Mouse (Mus musculus): ENCODE measurements around the gene Ada. TPM values are rescaled to one million over a fixed set of nuclear protein-coding genes. Genes with fewer than 3 reads are reported as not detected.

Ada gene
- polyA plus RNA-seq, 1 experiment from 2014 or later, result 8.2 TPM

GRCm38 (mm10) chr2:163719616-163720015 is 30.4 kb downstream of the Ada start:
- Histone ChIP-seq H3K9ac (ENCODE audit: low read length) (no peak overlapping the region), H3K4me3 (ENCODE audit: low read length) (no peak overlapping the region), H3K36me3 (ENCODE audit: control insufficient read depth, insufficient read depth, low read length) (no peaks in the 10 kb centered on the region), H3K27ac (ENCODE audit: low read length) (no peak overlapping the region), H3K27me3 (ENCODE audit: control insufficient read depth, insufficient read depth, low read depth, low read length) (no peaks in the 10 kb centered on the region), H3K4me1 (replicated peaks; ENCODE audit: control insufficient read depth, insufficient read depth, low read length) (peaks cover 3% of the 10 kb centered on the region; the same call in 1 of the 2 replicates), H3K9me3 (ENCODE audit: control insufficient read depth, low read length) (no peaks in the 10 kb centered on the region), H3K4me2 (ENCODE audit: low read depth, low read length) (no peak overlapping the region)
- 46% methylated on average over 4 of the region's 4 CpGs for WGBS
- peak; percentile 26; the same call in 1 of the 2 replicates for ATAC-seq (ENCODE audit: low read depth)

DNA sequence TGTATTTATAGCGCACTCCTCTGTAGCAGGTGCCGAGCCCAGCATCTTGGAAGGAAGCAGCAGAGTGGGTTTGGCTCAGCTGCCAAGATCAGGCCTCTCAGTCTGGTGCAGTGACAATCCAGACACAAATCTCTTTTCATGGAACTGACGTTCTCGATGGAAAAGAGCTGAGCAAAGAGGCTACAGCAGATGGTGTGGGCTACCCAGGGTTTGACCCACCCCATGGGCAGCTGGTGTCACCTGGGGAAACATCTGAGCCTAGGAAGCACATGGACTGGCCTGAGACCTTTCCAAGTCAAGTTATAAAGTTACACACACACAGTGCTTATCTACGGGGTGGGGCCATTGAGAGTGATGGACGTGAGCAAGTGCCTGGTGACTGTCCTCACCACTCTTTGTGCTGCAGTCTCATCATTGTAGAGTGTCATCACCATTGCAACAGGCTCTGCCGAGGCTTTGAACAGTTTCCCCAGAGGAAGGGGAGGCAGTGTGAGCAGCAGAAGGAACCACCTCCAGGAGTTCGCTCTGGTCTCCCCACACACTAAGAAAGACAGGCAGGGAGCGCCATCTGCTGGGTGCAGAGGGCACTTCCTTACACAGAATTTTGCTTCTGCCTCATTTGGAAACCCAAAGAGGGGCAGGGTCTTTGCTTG is 31.0 kb downstream of the Ada start:
- Histone ChIP-seq H3K9me3 (ENCODE audit: control insufficient read depth, low read length) (no peaks in the 10 kb centered on the region), H3K4me2 (ENCODE audit: low read depth, low read length) (no peak overlapping the region), H3K4me1 (replicated peaks; ENCODE audit: control insufficient read depth, insufficient read depth, low read length) (peaks cover 3% of the 10 kb centered on the region; the same call in 1 of the 2 replicates), H3K9ac (ENCODE audit: low read length) (no peak overlapping the region), H3K36me3 (ENCODE audit: control insufficient read depth, insufficient read depth, low read length) (no peaks in the 10 kb centered on the region), H3K27me3 (ENCODE audit: control insufficient read depth, insufficient read depth, low read depth, low read length) (no peaks in the 10 kb centered on the region), H3K4me3 (ENCODE audit: low read length) (no peak overlapping the region), H3K27ac (ENCODE audit: low read length) (no peak overlapping the region)
- WGBS, result 36% methylated on average over 9 of the region's 9 CpGs
- peak; percentile 87 for ATAC-seq (ENCODE audit: low read depth)

GRCm38 (mm10) chr2:163718526-163718925 is 31.5 kb downstream of the Ada start:
- no peak for ATAC-seq (ENCODE audit: low read depth)
- Histone ChIP-seq H3K4me1 (replicated peaks; ENCODE audit: control insufficient read depth, insufficient read depth, low read length) (peaks cover 3% of the 10 kb centered on the region; the same call in 1 of the 2 replicates), H3K27ac (ENCODE audit: low read length) (no peak overlapping the region), H3K4me3 (ENCODE audit: low read length) (no peak overlapping the region), H3K9ac (ENCODE audit: low read length) (no peak overlapping the region), H3K4me2 (ENCODE audit: low read depth, low read length) (no peak overlapping the region), H3K27me3 (ENCODE audit: control insufficient read depth, insufficient read depth, low read depth, low read length) (no peaks in the 10 kb centered on the region), H3K9me3 (ENCODE audit: control insufficient read depth, low read length) (no peaks in the 10 kb centered on the region), H3K36me3 (ENCODE audit: control insufficient read depth, insufficient read depth, low read length) (no peaks in the 10 kb centered on the region)
- WGBS, result 30% methylated on average over 2 of the region's 2 CpGs

GRCm38 (mm10) chr2:163716853-163717252 is 33.2 kb downstream of the Ada start:
- Histone ChIP-seq H3K4me2 (ENCODE audit: low read depth, low read length) (no peak overlapping the region), H3K9me3 (ENCODE audit: control insufficient read depth, low read length) (no peaks in the 10 kb centered on the region), H3K36me3 (ENCODE audit: control insufficient read depth, insufficient read depth, low read length) (no peaks in the 10 kb centered on the region), H3K27me3 (ENCODE audit: control insufficient read depth, insufficient read depth, low read depth, low read length) (no peaks in the 10 kb centered on the region), H3K4me3 (ENCODE audit: low read length) (no peak overlapping the region), H3K27ac (ENCODE audit: low read length) (no peak overlapping the region), H3K9ac (ENCODE audit: low read length) (no peak overlapping the region), H3K4me1 (replicated peaks; ENCODE audit: control insufficient read depth, insufficient read depth, low read length) (peaks cover 3% of the 10 kb centered on the region; the same call in 1 of the 2 replicates)
- ATAC-seq (ENCODE audit: low read depth), result no peak
- 29% methylated on average over 6 of the region's 6 CpGs for WGBS

DNA sequence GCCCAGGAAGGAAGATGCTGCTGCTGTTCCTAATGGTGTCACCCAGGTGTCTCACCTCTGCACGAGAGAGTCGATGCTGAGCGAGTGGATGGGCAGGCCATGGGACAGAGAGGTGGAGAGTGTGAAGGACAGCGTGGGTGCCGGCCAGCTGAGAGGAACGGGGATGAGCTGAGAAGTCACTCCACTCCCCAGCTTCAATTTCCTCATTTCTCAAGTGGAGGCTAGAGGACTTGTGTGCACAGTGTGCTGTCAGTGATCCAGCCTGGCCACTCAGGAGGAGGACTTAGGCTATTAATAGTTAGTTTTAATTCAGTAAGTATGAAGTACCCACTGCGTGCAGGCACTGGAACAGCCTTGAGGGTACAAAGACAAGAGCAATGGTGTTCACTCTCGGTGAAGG is 33.6 kb downstream of the Ada start:
- Histone ChIP-seq H3K27ac (ENCODE audit: low read length) (no peak overlapping the region), H3K9ac (ENCODE audit: low read length) (no peak overlapping the region), H3K36me3 (ENCODE audit: control insufficient read depth, insufficient read depth, low read length) (no peaks in the 10 kb centered on the region), H3K4me1 (replicated peaks; ENCODE audit: control insufficient read depth, insufficient read depth, low read length) (peaks cover 3% of the 10 kb centered on the region; the same call in 1 of the 2 replicates), H3K9me3 (ENCODE audit: control insufficient read depth, low read length) (no peaks in the 10 kb centered on the region), H3K4me3 (ENCODE audit: low read length) (no peak overlapping the region), H3K27me3 (ENCODE audit: control insufficient read depth, insufficient read depth, low read depth, low read length) (no peaks in the 10 kb centered on the region), H3K4me2 (ENCODE audit: low read depth, low read length) (no peak overlapping the region)
- ATAC-seq (ENCODE audit: low read depth), result no peak
- 44% methylated on average over 8 of the region's 8 CpGs for whole genome bisulfite sequencing

DNA sequence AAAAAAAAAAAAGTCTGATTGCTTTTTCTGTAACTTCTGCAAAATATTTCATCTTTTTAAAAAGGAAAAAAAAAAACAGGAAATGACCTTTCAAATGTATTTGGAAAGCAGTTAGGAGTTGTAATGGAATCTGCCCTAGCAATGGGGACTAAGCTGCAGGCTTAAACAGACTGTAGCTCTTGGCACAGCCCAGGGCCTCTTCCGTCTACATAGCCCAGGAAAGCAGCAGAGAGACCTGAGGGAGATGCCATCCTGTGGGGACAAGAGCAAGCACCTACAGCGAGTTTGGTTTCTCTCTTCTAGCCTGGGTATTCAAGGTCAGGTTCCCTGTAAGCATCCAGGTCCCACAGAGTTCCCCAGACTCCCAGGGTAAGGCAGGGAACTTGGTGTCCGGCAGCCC is 36.7 kb downstream of the Ada start:
- Histone ChIP-seq H3K4me3 (ENCODE audit: low read length) (no peak overlapping the region), H3K4me2 (ENCODE audit: low read depth, low read length) (no peak overlapping the region), H3K27me3 (ENCODE audit: control insufficient read depth, insufficient read depth, low read depth, low read length) (no peaks in the 10 kb centered on the region), H3K4me1 (replicated peaks; ENCODE audit: control insufficient read depth, insufficient read depth, low read length) (no peaks in the 10 kb centered on the region; the same call in 1 of the 2 replicates), H3K36me3 (ENCODE audit: control insufficient read depth, insufficient read depth, low read length) (no peaks in the 10 kb centered on the region), H3K9me3 (ENCODE audit: control insufficient read depth, low read length) (no peaks in the 10 kb centered on the region), H3K9ac (ENCODE audit: low read length) (no peak overlapping the region), H3K27ac (ENCODE audit: low read length) (no peak overlapping the region)
- ATAC-seq (ENCODE audit: low read depth), result no peak; the same call in 1 of the 2 replicates
- 73% methylated on average over 3 of the region's 3 CpGs for WGBS

- Histone ChIP-seq H3K36me3 (ENCODE audit: control insufficient read depth, insufficient read depth, low read length) (no peaks in the 10 kb centered on the region), H3K27me3 (ENCODE audit: control insufficient read depth, insufficient read depth, low read depth, low read length) (no peaks in the 10 kb centered on the region), H3K4me2 (ENCODE audit: low read depth, low read length) (no peak overlapping the region), H3K9ac (ENCODE audit: low read length) (no peak overlapping the region; the same call in 1 of the 2 replicates), H3K27ac (ENCODE audit: low read length) (no peak overlapping the region), H3K4me1 (replicated peaks; ENCODE audit: control insufficient read depth, insufficient read depth, low read length) (no peaks in the 10 kb centered on the region; the same call in 1 of the 2 replicates), H3K4me3 (ENCODE audit: low read length) (no peak overlapping the region), H3K9me3 (ENCODE audit: control insufficient read depth, low read length) (no peaks in the 10 kb centered on the region)
- 82% methylated on average over 6 of the region's 6 CpGs for WGBS
- no peak for ATAC-seq (ENCODE audit: low read depth)
These were observed 37.2 kb downstream of the Ada start for GRCm38 (mm10) chr2:163712874-163713273.

DNA sequence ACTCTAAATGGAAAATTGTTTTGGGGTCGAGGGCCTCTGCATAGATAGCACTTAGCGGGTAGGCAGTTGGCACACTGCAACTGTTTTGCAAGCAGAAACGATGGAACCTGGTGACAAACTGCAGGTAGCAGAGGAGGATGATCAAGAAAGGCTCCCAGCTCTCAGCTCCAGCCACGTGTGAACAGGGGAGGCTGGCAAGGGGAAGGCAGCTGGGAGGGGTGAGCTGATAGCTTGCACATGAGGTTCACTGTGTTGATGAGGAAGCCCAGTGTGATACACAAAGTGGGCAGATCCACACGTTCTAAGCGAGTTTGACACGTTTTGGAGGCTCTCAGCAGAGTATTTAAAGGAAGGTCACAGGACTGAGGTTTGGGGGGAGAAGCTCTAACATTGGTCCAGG is 37.6 kb downstream of the Ada start:
- no peaks in the 10 kb centered on the region for H3K36me3 ChIP-seq (ENCODE audit: control insufficient read depth, insufficient read depth, low read length)
- H3K9ac ChIP-seq (ENCODE audit: low read length), result no peak overlapping the region
- no peak overlapping the region for H3K4me3 ChIP-seq (ENCODE audit: low read length)
- H3K9me3 ChIP-seq (ENCODE audit: control insufficient read depth, low read length), result no peaks in the 10 kb centered on the region
- H3K4me2 ChIP-seq (ENCODE audit: low read depth, low read length), result no peak overlapping the region
- H3K27me3 ChIP-seq (ENCODE audit: control insufficient read depth, insufficient read depth, low read depth, low read length), result no peaks in the 10 kb centered on the region
- no peak for ATAC-seq (ENCODE audit: low read depth)
- no peaks in the 10 kb centered on the region; the same call in 1 of the 2 replicates for H3K4me1 ChIP-seq (replicated peaks; ENCODE audit: control insufficient read depth, insufficient read depth, low read length)
- no peak overlapping the region for H3K27ac ChIP-seq (ENCODE audit: low read length)
- 65% methylated on average over 7 of the region's 7 CpGs for WGBS

- H3K4me1 ChIP-seq (replicated peaks; ENCODE audit: control insufficient read depth, insufficient read depth, low read length), result no peaks in the 10 kb centered on the region; the same call in 1 of the 2 replicates
- no peak overlapping the region for H3K4me3 ChIP-seq (ENCODE audit: low read length)
- no peak overlapping the region for H3K9ac ChIP-seq (ENCODE audit: low read length)
- H3K27ac ChIP-seq (ENCODE audit: low read length), result no peak overlapping the region
- H3K9me3 ChIP-seq (ENCODE audit: control insufficient read depth, low read length), result no peaks in the 10 kb centered on the region
- H3K36me3 ChIP-seq (ENCODE audit: control insufficient read depth, insufficient read depth, low read length), result no peaks in the 10 kb centered on the region
- no peaks in the 10 kb centered on the region for H3K27me3 ChIP-seq (ENCODE audit: control insufficient read depth, insufficient read depth, low read depth, low read length)
- H3K4me2 ChIP-seq (ENCODE audit: low read depth, low read length), result no peak overlapping the region
- ATAC-seq (ENCODE audit: low read depth), result no peak
- WGBS, result 85% methylated on average over 8 of the region's 8 CpGs
These were observed 38.6 kb downstream of the Ada start for GRCm38 (mm10) chr2:163711368-163711868.

Measured in lung, embryonic 16.5 days (tissue).